Mouse (Mus musculus) midbrain, embryonic 10.5 days (tissue): ENCODE measurements around the gene Cyp4f13. TPM values are rescaled to one million over a fixed set of nuclear protein-coding genes. Genes with fewer than 3 reads are reported as not detected.

Source experiments
- DNase-seq: peaks from one replicate; pipeline ENCODE4 v3.0.0-alpha.2; 2017; ENCODE audit warnings: low spot score
- H3K27ac ChIP-seq: fragments of 300-500 bp; sonication (generic); replicated peaks from 2 replicates; pipeline ENCODE4 v1.5.1; 2016; ENCODE audit warnings: mild to moderate bottlenecking
- H3K27me3 ChIP-seq: fragments of 300-500 bp; sonication (generic); 2 replicates; pipeline ENCODE4 v1.6.1; 2016; ENCODE audit warnings: low read depth, mild to moderate bottlenecking; ENCODE audit not compliant: poor library complexity, severe bottlenecking
- H3K36me3 ChIP-seq: fragments of 300-500 bp; sonication (generic); 2 replicates; pipeline ENCODE4 v1.6.1; 2016; ENCODE audit warnings: mild to moderate bottlenecking, moderate library complexity
- H3K4me1 ChIP-seq: fragments of 300-500 bp; sonication (generic); 2 replicates; pipeline ENCODE4 v1.6.1; 2016
- H3K4me3 ChIP-seq: fragments of 300-500 bp; sonication (generic); 2 replicates; pipeline ENCODE4 v1.5.1; 2016; ENCODE audit warnings: mild to moderate bottlenecking, moderate library complexity
- H3K9me3 ChIP-seq: fragments of 300-500 bp; sonication (generic); replicated peaks from 2 replicates; pipeline ENCODE4 v1.6.1; 2016; ENCODE audit warnings: mild to moderate bottlenecking
- WGBS: fragments of 180-500 bp; shearing (Covaris S2); methylation state at CpG from one replicate; pipeline ENCODE4 v1.1.7; 2016; 5-methylcytosine and 5-hydroxymethylcytosine counted together
- polyA plus RNA-seq: library from polyadenylated mRNA; unstranded; fragments of >200 nt; fragmentation: Nextera tagmentation; extraction: Ambion mirVana; gene quantifications from 2 replicates; pipeline ENCODE4 v1.2.1, GENCODE M21; 2016

The Cyp4f13 gene
- polyA plus RNA-seq, 1 experiment from 2014 or later = 1.6 TPM

GRCm38 (mm10) chr17:32901751-32902525, 45.3 kb downstream of the Cyp4f13 start:
- H3K27me3 ChIP-seq = 0 out of 2 replicates have a peak, but pooled peaks cover 5% of the 10 kb centered on the region
- H3K27ac ChIP-seq = no peak overlapping the region
- 68% methylated on average over 1 of the region's 1 CpGs for WGBS
- DNase-seq = no peak
- H3K36me3 ChIP-seq = no peaks in the 10 kb centered on the region
- H3K9me3 ChIP-seq = no peaks in the 10 kb centered on the region
- no peak overlapping the region for H3K4me3 ChIP-seq
- H3K4me1 ChIP-seq = 0 out of 2 replicates have a peak, but pooled peaks cover 4% of the 10 kb centered on the region

- Histone ChIP-seq H3K36me3 (no peaks in the 10 kb centered on the region), H3K4me3 (no peak overlapping the region), H3K9me3 (no peaks in the 10 kb centered on the region), H3K27me3 (no peaks in the 10 kb centered on the region), H3K4me1 (peaks cover 10% of the 10 kb centered on the region), H3K27ac (no peak overlapping the region)
- 92% methylated on average over 4 of the region's 4 CpGs for WGBS
- no peak for DNase-seq
Measured at GRCm38 (mm10) chr17:32895421-32895820, 51.8 kb downstream of the Cyp4f13 start.

GRCm38 (mm10) chr17:32893901-32894300, 53.3 kb downstream of the Cyp4f13 start:
- no peak overlapping the region for H3K4me3 ChIP-seq
- H3K9me3 ChIP-seq = no peaks in the 10 kb centered on the region
- no peak overlapping the region for H3K27ac ChIP-seq
- peaks cover 19% of the 10 kb centered on the region for H3K4me1 ChIP-seq
- no peak for DNase-seq
- H3K27me3 ChIP-seq = no peaks in the 10 kb centered on the region
- WGBS = 79% methylated on average over 3 of the region's 3 CpGs
- no peaks in the 10 kb centered on the region for H3K36me3 ChIP-seq

GRCm38 (mm10) chr17:32891239-32892180, 55.7 kb downstream of the Cyp4f13 start, which contains the start of gene Zfp870:
Gene Zfp870 (minus strand): TSS chr17:32891642.
- Histone ChIP-seq H3K27ac (peak within 1 kb of the TSS; percentile 91), H3K36me3 (peaks cover 16% of the 10 kb centered on the region), H3K27me3 (no peaks in the 10 kb centered on the region), H3K4me3 (peak within 1 kb of the TSS; percentile 66), H3K9me3 (no peaks in the 10 kb centered on the region), H3K4me1 (peaks cover 19% of the 10 kb centered on the region)
- WGBS = 12% methylated on average over 33 of the region's 33 CpGs
- peak; percentile 86 for DNase-seq

- Histone ChIP-seq H3K4me1 (peaks cover 19% of the 10 kb centered on the region), H3K27ac (peak overlapping the region; percentile 91), H3K27me3 (no peaks in the 10 kb centered on the region), H3K4me3 (peak overlapping the region; percentile 66), H3K9me3 (no peaks in the 10 kb centered on the region), H3K36me3 (peaks cover 18% of the 10 kb centered on the region)
- no peak for DNase-seq
- 6% methylated on average over 11 of the region's 11 CpGs for WGBS
Measured at GRCm38 (mm10) chr17:32890852-32891238, 56.4 kb downstream of the Cyp4f13 start.

- Histone ChIP-seq H3K36me3 (peaks cover 31% of the 10 kb centered on the region), H3K27ac (no peak overlapping the region), H3K9me3 (no peaks in the 10 kb centered on the region), H3K4me1 (peaks cover 19% of the 10 kb centered on the region), H3K4me3 (no peak overlapping the region), H3K27me3 (no peaks in the 10 kb centered on the region)
- WGBS = 93% methylated on average over 6 of the region's 6 CpGs
- DNase-seq = no peak
Measured at GRCm38 (mm10) chr17:32889611-32890010, 57.6 kb downstream of the Cyp4f13 start.

- Histone ChIP-seq H3K4me3 (no peak overlapping the region), H3K4me1 (no peaks in the 10 kb centered on the region), H3K27ac (no peak overlapping the region), H3K36me3 (peaks cover 69% of the 10 kb centered on the region), H3K27me3 (0 out of 2 replicates have a peak, but pooled peaks cover 4% of the 10 kb centered on the region), H3K9me3 (0 out of 2 replicates have a peak, but pooled peaks cover 3% of the 10 kb centered on the region)
- DNase-seq = no peak
- WGBS = 90% methylated on average over 14 of the region's 14 CpGs
Measured at GRCm38 (mm10) chr17:32880320-32881218, 66.6 kb downstream of the Cyp4f13 start.

GRCm38 (mm10) chr17:32878773-32879172, 68.4 kb downstream of the Cyp4f13 start:
- WGBS = 95% methylated on average over 11 of the region's 11 CpGs
- Histone ChIP-seq H3K36me3 (peaks cover 51% of the 10 kb centered on the region), H3K27ac (no peak overlapping the region)

GRCm38 (mm10) chr17:32877471-32878171, 69.6 kb downstream of the Cyp4f13 start:
- H3K4me1 ChIP-seq = no peaks in the 10 kb centered on the region
- H3K27ac ChIP-seq = no peak overlapping the region
- 0 out of 2 replicates have a peak, but pooled peaks cover 3% of the 10 kb centered on the region for H3K9me3 ChIP-seq
- H3K4me3 ChIP-seq = no peak overlapping the region
- H3K36me3 ChIP-seq = peaks cover 40% of the 10 kb centered on the region
- H3K27me3 ChIP-seq = 0 out of 2 replicates have a peak, but pooled peaks cover 4% of the 10 kb centered on the region
- 13% methylated on average over 22 of the region's 22 CpGs for WGBS
- DNase-seq = no peak

More at GRCm38 (mm10) chr17:32878773-32879172, 68.4 kb downstream of the Cyp4f13 start:
- no peak overlapping the region for H3K4me3 ChIP-seq
- H3K9me3 ChIP-seq = 0 out of 2 replicates have a peak, but pooled peaks cover 3% of the 10 kb centered on the region
- no peaks in the 10 kb centered on the region for H3K4me1 ChIP-seq
- DNase-seq = no peak
- H3K27me3 ChIP-seq = 0 out of 2 replicates have a peak, but pooled peaks cover 4% of the 10 kb centered on the region
